Mouse (Mus musculus): Measurements from ENCODE around the gene Trem3.

Gene Trem3

GRCm38 (mm10) chr17:48272158-48272557 is 24.6 kb downstream of the Trem3 start:
- no peak for DNase-seq (ENCODE audit: low read depth)

- no peak for DNase-seq (ENCODE audit: low read depth)
These were observed 25.0 kb downstream of the Trem3 start for GRCm38 (mm10) chr17:48272598-48272997.

- no peak for DNase-seq (ENCODE audit: low read depth)
These were observed 26.5 kb downstream of the Trem3 start for GRCm38 (mm10) chr17:48274098-48274497.

GRCm38 (mm10) chr17:48274885-48275284 is 27.3 kb downstream of the Trem3 start:
- DNase-seq (ENCODE audit: low read depth) = peak; percentile 93

GRCm38 (mm10) chr17:48275736-48276135 is 28.2 kb downstream of the Trem3 start:
- peak; percentile 4 for DNase-seq (ENCODE audit: low read depth)

GRCm38 (mm10) chr17:48278381-48278780 is 30.8 kb downstream of the Trem3 start:
- no peak for DNase-seq (ENCODE audit: low read depth)

- DNase-seq (ENCODE audit: low read depth) = no peak
These were observed 31.4 kb downstream of the Trem3 start for GRCm38 (mm10) chr17:48279002-48279401.

- no peak for DNase-seq (ENCODE audit: low read depth)
These were observed 33.6 kb downstream of the Trem3 start for GRCm38 (mm10) chr17:48280943-48281738.

GRCm38 (mm10) chr17:48281739-48282085 is 34.1 kb downstream of the Trem3 start:
- DNase-seq (ENCODE audit: low read depth) = no peak

- peak; percentile 33 for DNase-seq (ENCODE audit: low read depth)
These were observed 39.2 kb downstream of the Trem3 start for GRCm38 (mm10) chr17:48286765-48287164.

- peak; percentile 40 for DNase-seq (ENCODE audit: low read depth)
These were observed 39.7 kb downstream of the Trem3 start for GRCm38 (mm10) chr17:48287276-48287675.

- DNase-seq (ENCODE audit: low read depth) = no peak
These were observed 46.1 kb downstream of the Trem3 start for GRCm38 (mm10) chr17:48293500-48294194.

- no peak for DNase-seq (ENCODE audit: low read depth)
These were observed 51.6 kb downstream of the Trem3 start, which contains the start of gene Treml2 for GRCm38 (mm10) chr17:48299203-48299602. Gene Treml2, plus strand, starts transcription at chr17:48299498.

- no peak for DNase-seq (ENCODE audit: low read depth)
These were observed 52.2 kb downstream of the Trem3 start for GRCm38 (mm10) chr17:48299756-48300155.

GRCm38 (mm10) chr17:48300199-48300598 is 52.6 kb downstream of the Trem3 start:
- no peak for DNase-seq (ENCODE audit: low read depth)

- DNase-seq (ENCODE audit: low read depth) = no peak
These were observed 53.3 kb downstream of the Trem3 start for GRCm38 (mm10) chr17:48300861-48301260.

GRCm38 (mm10) chr17:48301792-48302191 is 54.2 kb downstream of the Trem3 start:
- no peak for DNase-seq (ENCODE audit: low read depth)

Data from NIH3T3 (cell line).